Mouse (Mus musculus) right cerebral cortex, adult 2 months (tissue): ENCODE measurements around the gene Arhgef5.
"Not testable (repeated sequence)": the region's sequence is repeated elsewhere in the genome, so short reads cannot be mapped to it uniquely, and the experiment has no call there.

ENCODE experiments used
- DNase-seq, 2 experiments: peaks; one replicate each; pipeline ENCODE4 v3.0.0; 2021 to 2022; ENCODE audit warnings: low spot score in 2 of 2

Arhgef5 gene

DNA sequence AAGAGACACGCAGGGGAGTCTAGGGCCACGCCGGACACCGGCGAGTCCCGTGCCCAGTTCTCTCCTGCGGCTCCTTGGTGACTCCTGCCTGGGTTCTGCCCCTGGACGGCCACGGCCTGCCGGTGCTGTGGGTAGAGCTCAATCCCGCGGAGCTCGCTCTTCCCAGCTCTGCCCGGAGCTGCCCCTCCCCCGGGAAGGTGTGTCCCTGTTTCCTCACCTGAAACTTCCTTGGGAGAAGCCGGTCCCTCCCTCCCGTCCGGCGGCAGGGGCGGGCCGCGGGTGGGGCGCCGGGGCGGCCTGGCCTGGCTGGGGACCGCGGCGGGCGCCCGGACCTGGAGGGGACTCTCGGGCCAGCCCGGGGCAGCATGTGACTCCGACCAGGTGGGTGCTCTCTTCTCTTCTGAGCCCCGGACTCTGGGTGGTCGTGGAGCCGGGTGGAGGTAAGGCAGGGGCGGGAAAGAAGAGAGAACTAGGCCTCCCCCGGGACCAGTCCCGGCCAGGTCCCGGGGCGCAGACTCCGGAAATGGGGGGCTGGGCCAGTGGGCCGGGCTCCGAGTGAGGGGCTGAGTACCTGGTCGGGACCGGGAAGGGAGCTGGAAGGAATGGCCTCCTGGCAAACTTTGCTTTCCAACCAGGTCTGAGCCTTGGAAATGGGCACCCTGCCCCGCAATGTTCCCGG, at the start of gene Arhgef5:
Arhgef5 (plus strand) TSS at position 220 of the 679 bp plus-strand sequence.
- DNase-seq: no peak

DNA sequence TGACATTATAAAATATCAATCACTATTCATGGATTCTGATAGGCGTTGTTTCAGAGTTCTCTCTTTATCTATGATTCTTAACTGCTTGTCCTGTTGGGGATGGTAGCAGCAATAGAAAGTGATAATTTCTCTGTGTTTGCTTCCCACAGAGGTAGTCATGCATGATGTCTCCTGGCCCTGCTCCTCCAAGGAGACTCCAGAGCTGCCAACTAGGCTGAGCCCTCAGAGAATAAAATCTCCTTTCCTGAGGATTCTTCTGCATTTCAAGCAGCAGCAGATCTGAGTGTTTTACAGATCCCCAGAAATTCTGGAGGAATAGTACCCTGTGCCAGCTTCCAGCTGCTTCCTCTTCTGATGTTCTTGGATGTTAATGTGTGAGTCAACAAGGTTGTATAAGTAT, 34.1 kb upstream of the Arhgef5 start, which contains the start of gene Olfr47:
Olfr47 (plus strand) TSS at position 275 of the 400 bp plus-strand sequence.
- not testable (repeated sequence) for DNase-seq

DNA sequence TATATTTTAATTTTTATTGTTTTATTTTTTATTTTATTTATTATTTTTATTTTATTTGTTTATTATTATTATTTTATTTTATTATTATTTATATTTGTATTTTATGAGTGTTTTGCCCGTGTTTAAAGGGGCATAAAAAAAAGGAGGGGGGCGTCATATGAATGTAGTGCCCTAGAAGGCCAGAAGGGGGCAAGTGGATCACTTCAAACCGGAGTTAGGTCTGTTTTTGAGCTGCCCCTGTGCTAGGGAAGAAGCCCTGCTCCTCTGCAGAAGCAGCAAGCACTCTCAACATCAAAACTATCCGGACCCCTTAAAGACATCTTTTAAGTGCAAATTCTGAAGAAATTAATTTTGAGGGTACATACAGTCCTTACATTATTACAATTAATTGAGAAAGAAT, 23.3 kb upstream of the Arhgef5 start:
- no peak for DNase-seq

DNA sequence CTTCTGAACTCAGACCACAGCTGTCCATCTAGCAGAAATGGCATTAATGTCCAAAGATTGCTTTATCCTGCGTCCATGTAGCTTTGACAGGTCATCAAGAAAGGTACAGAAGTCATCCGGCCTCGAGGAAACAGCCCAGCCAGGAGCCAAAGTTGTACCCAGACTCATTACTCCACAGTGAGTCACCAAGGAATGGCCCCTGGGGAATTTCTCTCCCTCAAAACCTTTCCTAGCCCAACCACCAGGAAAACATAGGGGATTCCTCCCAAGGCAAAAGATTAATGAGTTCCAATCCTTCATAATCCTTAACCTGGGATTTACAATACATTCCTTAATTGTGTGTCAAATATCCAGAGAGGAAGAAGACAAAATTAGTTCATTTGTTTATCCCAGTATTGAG, 18.0 kb upstream of the Arhgef5 start:
- no peak for DNase-seq

DNA sequence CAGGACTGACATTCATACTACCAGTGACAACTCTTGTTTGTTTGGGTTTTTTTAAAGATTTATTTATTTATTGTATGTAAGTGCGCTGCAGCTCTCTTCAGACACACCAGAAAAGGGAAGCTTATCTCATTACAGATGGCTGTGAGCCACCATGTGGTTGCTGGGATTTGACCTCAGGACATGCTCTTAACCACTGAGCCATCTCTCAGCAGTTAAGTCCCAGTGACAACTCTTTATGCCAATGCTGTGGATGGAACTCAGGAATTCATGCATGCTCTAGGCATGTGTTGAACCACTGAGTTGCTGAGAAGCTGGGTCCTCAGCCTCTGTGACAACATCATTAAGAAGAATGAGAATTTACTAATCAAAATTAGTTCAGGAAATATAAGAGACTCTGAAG, 12.4 kb upstream of the Arhgef5 start:
- DNase-seq: no peak

DNA sequence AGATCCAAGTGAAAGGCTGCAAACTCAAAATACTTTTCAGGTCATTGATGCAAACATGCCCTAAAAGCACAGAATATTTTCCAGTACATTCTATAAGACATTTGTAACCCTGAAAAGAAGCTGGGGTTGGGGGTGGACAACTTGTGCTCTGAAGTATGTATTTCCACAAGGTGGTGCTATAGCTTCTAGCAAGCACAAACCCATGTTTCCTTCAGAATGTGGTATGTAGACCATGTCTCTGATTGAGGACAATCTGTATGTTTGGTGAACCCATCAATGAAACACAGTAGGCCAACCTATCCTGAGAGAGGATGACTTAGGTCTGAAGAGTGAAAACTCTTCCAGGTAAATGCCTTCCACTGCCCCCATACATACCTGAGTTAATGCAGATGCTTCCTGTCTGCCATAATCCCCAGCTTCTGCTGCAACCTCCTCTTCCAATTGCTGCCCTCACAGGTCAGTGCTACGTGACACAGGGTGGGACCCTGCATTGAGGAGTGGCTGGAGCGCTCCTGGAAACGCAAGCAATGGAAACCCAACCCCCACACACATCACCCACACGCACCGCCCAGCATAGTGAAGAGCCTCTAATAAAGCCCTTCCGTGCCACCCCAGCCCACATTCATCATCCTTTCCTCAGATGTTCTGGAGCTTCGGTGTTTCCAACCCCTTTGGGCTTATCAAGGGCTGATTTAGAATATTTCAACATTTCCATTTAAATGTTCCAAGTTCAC, 11.0 kb upstream of the Arhgef5 start:
- no peak for DNase-seq

DNA sequence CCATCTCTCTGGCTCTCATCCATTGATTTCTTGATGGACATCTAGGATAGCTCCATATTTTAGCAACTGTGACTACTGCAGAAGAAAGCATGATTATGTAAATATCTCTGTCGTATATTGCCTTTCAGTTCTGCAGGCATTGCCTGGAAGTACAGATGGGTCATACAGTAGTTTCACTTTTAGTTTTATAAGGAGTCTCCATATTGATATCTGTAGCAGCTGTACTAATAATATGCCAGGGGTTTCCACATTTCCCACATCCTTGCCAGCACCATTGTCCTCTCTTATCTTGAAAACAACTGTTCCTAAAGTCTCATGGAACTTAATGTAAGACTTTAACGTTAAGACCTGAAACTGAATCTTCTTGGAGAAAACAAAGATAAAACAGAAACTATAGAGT, 4.6 kb upstream of the Arhgef5 start:
- DNase-seq: no peak

DNA sequence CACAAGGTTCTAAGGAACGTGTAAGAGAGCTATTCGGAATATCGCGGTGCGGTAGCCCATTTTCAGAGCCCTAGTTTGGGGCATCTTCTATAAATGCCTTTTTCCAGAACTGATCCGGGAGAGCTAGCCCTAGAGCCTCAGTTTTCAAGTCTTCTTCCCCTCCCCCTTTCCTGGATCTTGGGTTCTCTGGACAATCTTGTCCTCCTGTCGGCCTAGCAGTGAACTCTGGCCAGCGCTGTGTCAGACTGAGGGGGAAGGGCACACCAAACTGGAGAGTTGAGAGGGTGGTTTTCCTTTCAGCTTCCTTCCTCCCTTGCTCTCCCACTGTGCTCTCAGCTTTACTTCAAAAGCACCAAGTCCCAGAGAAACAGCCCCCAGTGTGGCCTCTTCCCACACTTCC, 974 bp downstream of the Arhgef5 start:
- no peak for DNase-seq

DNA sequence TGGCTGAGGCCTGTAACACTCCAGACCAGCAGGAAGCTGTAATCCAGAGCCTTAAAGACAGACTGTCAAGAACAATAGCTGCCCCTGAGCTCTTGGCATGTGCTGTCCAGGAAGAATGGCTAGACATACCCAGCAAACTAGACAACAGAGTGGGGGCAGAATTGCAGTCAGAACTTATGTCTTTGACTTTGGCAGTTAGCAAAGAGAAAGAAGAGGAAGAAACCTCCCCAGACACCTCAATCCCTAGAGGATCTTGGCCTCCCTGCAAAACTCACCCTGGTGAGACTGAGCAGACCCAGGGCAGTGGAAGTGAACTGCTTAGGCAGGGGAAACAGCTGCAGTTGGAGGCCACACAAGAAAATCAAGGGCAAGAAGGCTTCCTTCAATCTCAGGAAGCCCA, 7.2 kb downstream of the Arhgef5 start:
- DNase-seq: no peak

DNA sequence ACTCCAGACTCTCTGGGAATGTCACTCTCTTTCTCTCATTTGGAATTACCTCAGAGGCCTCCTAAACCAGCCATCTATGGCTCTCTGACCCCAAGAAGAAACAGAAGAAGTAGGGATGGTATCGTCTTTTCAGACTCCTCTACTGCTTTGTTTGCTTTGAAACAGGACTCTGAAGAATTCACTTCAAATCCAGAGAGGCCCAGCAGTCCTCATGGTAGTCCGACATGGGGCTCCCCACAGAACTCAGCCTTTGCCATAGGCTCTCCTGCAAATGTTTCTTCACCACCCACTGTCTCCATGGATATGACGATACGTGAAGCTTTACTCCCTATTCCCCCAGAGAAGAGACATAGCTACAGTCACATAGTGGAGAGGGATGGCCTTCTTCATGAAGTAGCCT, 8.7 kb downstream of the Arhgef5 start:
- DNase-seq: no peak

DNA sequence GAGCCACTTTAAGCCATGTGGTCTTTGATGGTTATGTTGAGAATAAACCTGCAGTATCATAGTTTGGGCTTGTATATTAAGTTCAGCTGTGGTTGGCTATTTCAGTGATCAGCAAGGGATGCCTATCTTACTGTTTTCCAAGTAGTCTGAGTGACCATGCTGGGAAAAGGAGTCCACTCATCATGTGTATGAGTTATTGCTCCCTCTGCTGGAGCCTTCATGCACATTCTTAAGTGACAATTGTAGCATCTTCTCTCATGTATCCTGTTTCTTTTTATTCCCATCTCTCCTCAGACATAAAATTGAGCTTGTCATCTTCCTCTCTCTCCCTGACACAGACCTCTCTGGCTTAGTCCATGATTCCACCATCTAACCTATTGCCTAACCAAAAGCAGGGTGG, 12.9 kb downstream of the Arhgef5 start:
- DNase-seq: peak in 1 of 2 experiments; percentile 12

DNA sequence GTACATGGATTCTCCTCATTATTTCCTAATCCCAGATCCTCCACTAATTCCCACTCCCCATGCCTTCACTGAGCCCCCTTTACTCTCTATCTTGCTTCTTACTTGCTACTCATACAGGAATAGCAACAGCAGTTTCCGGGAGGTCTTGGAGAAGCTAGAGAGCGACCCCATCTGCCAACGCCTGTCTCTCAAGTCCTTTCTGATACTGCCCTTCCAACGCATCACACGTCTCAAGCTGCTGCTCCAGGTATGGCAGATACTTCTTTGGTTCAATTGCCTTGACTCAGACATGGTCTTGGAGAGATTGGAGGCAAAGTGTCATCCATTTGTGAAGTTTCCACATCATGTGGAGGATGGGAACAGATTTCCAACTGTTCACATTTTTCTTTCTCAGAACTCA, 15.1 kb downstream of the Arhgef5 start:
- DNase-seq: no peak

DNA sequence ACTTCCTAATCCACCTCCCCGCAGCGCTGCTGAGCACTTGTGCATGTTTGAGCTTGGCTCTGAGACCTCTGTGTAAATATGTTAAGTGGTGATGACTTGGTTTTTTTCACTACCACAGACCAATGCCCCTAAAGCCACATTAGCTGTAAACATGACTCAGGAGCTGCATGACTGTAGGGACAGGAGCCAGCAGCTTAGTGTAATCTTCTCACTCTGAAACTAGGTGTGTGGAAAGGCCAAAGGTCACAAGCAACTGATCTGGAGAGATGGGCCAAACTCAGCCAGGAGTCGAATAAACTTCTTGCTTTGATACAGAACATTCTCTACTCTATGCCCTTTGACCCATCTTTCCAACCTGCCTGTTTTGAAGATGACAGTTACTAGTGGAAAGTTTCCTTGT, 26.7 kb downstream of the Arhgef5 start:
- DNase-seq: no peak

DNA sequence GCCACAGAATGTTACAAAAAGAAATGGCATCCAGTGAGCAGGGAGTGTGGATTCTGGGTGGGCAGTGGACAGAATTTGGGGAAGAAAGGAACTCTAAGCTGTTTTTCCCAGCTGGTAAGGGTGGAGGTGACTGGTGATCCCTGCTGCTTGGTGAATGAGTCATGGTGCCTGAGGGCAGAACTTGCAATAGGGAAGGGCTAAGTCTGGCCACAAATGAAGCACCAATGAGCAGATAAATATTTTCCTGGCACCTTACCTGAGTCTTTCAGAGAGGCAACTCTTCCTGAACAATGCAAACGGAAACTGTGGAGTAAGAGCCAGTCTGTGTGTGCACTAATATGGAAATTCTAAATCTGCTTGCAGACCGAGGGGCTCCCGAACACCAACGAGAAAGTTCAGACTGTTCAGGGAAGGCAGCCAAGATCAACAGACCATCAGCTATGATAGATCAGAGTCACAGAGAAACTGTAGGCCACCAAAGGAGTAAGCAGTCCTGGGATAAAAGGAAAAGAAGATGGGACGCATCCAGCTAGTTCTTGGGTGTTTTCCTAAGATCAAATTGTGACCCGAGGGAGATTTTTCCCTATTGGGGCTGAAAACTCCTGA, 27.2 kb downstream of the Arhgef5 start:
- DNase-seq: no peak

DNA sequence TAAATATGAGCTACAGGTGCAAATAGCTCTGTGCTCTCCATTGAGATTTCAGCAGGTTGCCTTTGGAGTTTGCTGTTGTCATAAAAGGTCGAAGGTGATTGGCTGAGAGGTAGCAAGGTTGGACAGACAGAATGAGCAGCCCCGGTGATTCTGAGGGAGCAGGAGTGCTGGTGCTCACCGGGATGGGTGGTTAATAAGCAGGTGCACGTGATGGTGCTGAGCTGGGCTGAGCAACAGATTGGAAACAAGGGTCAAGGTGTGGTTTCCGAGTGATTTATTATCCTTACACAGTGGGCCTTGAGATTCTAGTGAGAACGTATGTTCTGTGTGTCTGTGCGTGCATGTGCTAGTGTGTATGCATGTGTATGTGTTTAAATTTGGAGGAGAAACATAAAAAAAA, 27.8 kb downstream of the Arhgef5 start:
- no peak for DNase-seq

DNA sequence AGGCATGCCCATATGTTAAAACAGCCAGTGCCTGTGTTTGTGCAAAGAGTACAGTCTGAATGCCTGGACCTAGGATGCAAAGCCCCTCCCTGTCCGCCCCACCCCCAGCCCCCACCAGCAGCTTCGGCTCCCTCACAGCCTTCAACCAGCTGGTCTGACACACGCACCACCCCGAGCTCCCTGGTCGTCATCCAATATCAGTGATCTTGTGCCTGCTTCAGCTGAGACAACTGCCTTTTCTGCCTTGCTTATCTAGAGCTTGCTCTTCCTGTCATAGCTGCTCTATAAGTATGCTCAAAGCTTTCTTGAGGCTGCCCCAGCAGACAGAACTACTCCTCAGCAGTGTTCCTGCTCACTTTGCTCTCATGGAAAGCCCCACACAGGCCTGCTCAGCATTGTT, 30.5 kb downstream of the Arhgef5 start:
- peak in 1 of 2 experiments; percentile 13 for DNase-seq

DNA sequence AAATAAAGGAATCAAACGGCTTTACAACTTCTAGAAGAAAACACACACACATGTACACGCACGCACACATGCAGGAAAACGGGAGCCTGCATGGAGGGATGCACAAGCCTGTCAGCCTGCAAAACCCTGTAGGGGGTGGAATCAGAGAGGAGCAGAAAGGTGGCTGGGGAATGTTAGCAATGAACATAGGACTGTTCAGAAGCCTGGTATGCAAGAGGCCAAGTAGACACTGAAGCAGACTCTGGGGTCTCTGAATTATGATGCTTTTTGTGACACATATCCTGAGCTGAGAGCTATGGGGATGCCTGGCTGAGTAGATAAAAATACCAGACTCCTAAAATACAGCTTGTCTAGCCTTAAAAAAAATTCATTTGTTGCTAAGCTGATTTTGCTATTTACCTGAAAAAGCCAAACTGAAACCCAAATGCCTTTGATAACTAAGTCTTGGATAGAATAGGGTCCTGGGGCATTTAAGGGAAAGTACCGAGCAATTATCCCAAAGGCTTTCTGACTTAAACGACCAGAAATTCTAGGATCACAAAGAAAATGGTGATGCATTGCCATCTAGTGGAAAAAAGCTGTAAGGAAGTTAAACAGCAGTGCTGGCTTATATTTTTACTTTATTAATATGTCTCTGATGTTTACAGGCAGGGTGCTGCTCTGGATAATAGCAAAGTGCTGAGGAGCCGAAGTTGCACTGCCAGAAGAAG, 31.6 kb downstream of the Arhgef5 start:
- DNase-seq: peak; percentile 22 to 29

DNA sequence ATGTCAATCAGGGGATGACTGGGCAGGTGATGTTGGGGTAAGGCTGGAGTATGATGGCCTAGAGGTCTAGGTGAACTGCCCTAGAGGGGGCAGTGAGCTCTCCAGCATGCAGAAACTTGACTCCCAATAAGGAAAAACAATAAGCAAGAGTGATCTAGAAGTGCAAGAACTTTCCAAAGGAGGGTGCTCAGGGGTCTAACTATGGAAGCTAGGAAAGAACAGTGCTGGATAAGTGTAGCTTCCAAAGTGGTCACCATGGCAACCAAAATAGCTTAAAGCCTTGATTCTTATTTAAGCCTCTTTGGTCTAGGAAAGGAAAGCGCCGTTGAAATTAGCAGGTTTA, 32.1 kb downstream of the Arhgef5 start:
- DNase-seq: peak; percentile 18 to 20

DNA sequence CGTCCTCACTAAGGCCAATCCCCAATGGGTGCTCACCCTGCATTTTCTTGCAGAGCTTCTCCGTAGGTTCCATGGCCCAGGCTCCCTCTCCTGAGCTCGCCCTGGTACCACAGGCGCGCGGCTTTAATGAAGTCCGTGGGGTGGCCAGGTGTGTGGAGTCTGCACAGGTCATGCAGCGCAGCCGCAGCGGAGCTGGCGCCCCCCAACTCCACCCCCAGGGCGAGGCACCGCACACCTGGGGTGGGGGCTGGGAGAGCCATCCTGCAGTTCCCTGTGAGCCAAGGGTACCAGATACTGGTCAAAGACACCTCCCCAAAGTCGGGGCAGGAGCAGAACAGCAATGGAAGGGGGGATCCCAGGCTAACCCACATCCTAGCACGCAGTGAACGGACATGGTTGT, 44.1 kb downstream of the Arhgef5 start, which contains the start of gene Nobox:
Nobox (minus strand) TSS at position 101 of the 400 bp plus-strand sequence.
- DNase-seq: no peak

DNA sequence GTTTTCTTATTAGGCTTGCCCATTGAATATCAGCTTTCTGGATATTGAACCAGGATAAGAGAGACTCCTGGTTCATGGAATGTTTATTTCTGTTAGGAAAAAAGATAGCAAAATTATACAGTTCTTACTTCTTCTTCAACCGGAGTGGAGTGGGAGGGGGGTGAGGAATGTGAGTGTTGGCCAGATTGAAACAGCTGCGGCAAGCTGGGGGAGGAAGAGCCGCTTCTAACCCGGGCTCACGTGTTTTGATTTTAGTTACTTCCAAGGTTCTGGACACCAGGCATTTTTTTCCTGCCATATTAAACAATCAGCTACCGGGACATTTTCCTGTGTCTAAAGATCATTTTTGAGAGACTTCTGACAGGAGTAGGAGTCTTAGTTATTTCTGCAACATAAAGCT, 44.7 kb downstream of the Arhgef5 start:
- peak in 1 of 2 experiments; percentile 12 for DNase-seq

DNA sequence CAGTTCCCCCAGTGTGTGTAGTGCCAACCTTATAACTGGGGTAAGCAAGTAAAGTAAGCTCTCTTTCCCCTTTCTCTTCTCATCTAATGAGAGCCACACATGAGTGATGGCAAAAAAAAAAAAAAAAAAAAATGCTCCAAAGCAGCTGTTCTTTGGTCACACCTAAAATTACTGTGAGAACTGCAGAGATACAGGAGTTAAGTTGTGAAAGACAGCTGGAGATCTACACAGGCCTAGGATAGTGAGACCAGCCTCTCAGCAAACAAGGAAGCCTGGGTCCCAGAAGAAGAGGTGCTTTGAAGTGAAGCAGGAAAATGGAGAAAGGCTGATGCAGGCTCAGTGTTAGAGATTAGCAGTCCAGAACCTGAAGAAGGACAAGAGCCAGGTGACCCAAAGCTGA, 47.2 kb downstream of the Arhgef5 start:
- DNase-seq: no peak

DNA sequence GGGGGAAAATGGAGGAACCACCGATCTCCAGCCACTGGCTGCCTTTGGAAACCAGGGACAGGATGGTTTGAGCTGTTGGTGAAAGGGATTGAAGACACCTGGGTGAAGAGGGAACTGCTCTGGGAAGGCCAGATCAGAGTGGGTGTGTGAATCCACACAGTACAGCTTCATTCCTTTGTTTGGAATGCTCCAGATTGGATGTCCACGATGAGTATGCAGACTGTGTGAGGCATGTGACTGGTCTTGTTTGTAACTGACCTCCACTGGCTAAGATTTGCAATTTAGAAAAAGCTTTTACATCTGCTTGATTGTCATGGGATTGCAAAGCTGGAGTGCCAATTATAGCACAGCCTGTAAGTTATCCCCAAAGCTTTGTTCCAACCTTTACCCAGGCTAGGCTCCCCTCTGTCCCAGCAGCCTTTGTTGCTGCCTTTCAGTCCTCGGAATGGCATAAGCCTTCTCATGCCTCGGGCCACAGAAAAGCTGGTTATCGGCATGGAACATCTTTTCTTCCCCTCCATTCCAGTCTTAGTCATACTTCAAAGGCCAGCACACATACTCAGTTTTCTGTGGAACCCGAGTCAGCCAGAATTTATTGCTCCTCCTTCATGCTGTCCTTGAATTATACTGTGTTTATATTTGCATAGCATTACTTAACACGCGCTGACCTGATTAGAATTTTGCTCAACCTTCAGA, 47.7 kb downstream of the Arhgef5 start:
- DNase-seq: no peak
